Mouse (Mus musculus): ENCODE measurements around the gene Cutal. TPM values are rescaled to one million over a fixed set of nuclear protein-coding genes. Genes with fewer than 3 reads are reported as not detected.
"Not testable (repeated sequence)": the region's sequence is repeated elsewhere in the genome, so short reads cannot be mapped to it uniquely, and the experiment has no call there.

The Cutal gene
- total and polyA plus RNA-seq, 3 experiments: not detected

- no peak for DNase-seq (ENCODE audit: low read depth, low spot score)
- TF ChIP-seq ZKSCAN1 (IDR thresholded peaks at IDR 0.05; ENCODE audit: low read depth, low read length) (no peak), USF1 (IDR thresholded peaks at IDR 0.05; ENCODE audit: low read depth, low read length) (peak; percentile 62; the same call in 1 of the 2 replicates), ETS1 (IDR thresholded peaks at IDR 0.05; ENCODE audit: low read depth, low read length) (no peak), SMC3 (IDR thresholded peaks at IDR 0.05; ENCODE audit: low read depth, low read length) (no peak)
- no peaks in the 10 kb centered on the region for H3K9me3 ChIP-seq (replicated peaks; ENCODE audit: insufficient read depth, low read length)
- peaks cover 2% of the 10 kb centered on the region; the same call in 1 of the 2 replicates for H3K79me2 ChIP-seq (ENCODE audit: control insufficient read depth, insufficient read depth, low read length, poor library complexity)
- 0 out of 4 replicates have a peak, but pooled peaks cover 0 to 1% of the 10 kb centered on the region in 2 experiments for H3K27me3 ChIP-seq (ENCODE audit: control insufficient read depth in 1 of 2, insufficient read depth in 2 of 2, low read length in 2 of 2)
- no peak overlapping the region for H3K4me3 ChIP-seq (ENCODE audit: control insufficient read depth in 1 of 2, insufficient read depth in 1 of 2, low read depth in 2 of 2, low read length in 2 of 2)
- H3K9ac ChIP-seq (ENCODE audit: control insufficient read depth, low read depth, low read length, poor library complexity, severe bottlenecking): no peak overlapping the region
- H3K36me3 ChIP-seq (ENCODE audit: control insufficient read depth in 1 of 2, insufficient read depth in 2 of 2, low read length in 2 of 2): peaks cover 0 to 5% of the 10 kb centered on the region in 2 experiments; a peak in 1 of 4 replicates
- H3K27ac ChIP-seq (ENCODE audit: control insufficient read depth, low read depth, low read length): no peak overlapping the region
- peaks cover 2 to 3% of the 10 kb centered on the region in 2 experiments; a peak in 2 of 4 replicates for H3K4me1 ChIP-seq (ENCODE audit: control insufficient read depth in 1 of 2, insufficient read depth in 2 of 2, low read length in 2 of 2)
Measured at GRCm38 (mm10) chr2:34835669-34836068, 38.5 kb upstream of the Cutal start.

- H3K9ac ChIP-seq (ENCODE audit: control insufficient read depth, low read depth, low read length, poor library complexity, severe bottlenecking); H3K36me3 ChIP-seq (ENCODE audit: control insufficient read depth in 1 of 2, insufficient read depth in 2 of 2, low read length in 2 of 2); H3K9me3 ChIP-seq (replicated peaks; ENCODE audit: insufficient read depth, low read length); H3K4me3 ChIP-seq (ENCODE audit: control insufficient read depth in 1 of 2, insufficient read depth in 1 of 2, low read depth in 2 of 2, low read length in 2 of 2); H3K79me2 ChIP-seq (ENCODE audit: control insufficient read depth, insufficient read depth, low read length, poor library complexity); H3K4me1 ChIP-seq (ENCODE audit: control insufficient read depth in 1 of 2, insufficient read depth in 2 of 2, low read length in 2 of 2); H3K27ac ChIP-seq (ENCODE audit: control insufficient read depth, low read depth, low read length); H3K27me3 ChIP-seq (ENCODE audit: control insufficient read depth in 1 of 2, insufficient read depth in 2 of 2, low read length in 2 of 2): not testable (repeated sequence)
- TF ChIP-seq RAD21 (IDR thresholded peaks at IDR 0.05; ENCODE audit: low read depth, low read length) (peak; percentile 55), SMC3 (IDR thresholded peaks at IDR 0.05; ENCODE audit: low read depth, low read length) (peak; percentile 55), MYC (IDR thresholded peaks at IDR 0.05; ENCODE audit: low read depth, low read length) (peak; percentile 84), CTCF (IDR thresholded peaks at IDR 0.05 in 2 of 3, conservative IDR thresholded peaks at IDR 0.05 in 1 of 3; ENCODE audit: control insufficient read depth in 1 of 3, insufficient read depth in 1 of 3, low read depth in 2 of 3, low read length in 3 of 3, poor library complexity in 1 of 3, severe bottlenecking in 1 of 3) (peak; percentile 14 to 69 (median 51); a peak in 4 of 6 replicates), ZC3H11A (IDR thresholded peaks at IDR 0.05; ENCODE audit: low read depth, low read length) (peak; percentile 50; the same call in 1 of the 2 replicates), MAX (IDR thresholded peaks at IDR 0.05; ENCODE audit: low read length) (peak; percentile 33; the same call in 1 of the 2 replicates)
- DNase-seq (ENCODE audit: low read depth, low spot score): peak; percentile 40
Measured at GRCm38 (mm10) chr2:34840143-34840542, 34.1 kb upstream of the Cutal start.

GRCm38 (mm10) chr2:34841706-34842105, 32.5 kb upstream of the Cutal start:
- H3K36me3 ChIP-seq (ENCODE audit: control insufficient read depth in 1 of 2, insufficient read depth in 2 of 2, low read length in 2 of 2): no peaks in the 10 kb centered on the region
- no peaks in the 10 kb centered on the region for H3K9me3 ChIP-seq (replicated peaks; ENCODE audit: insufficient read depth, low read length)
- H3K79me2 ChIP-seq (ENCODE audit: control insufficient read depth, insufficient read depth, low read length, poor library complexity): no peaks in the 10 kb centered on the region
- no peak overlapping the region for H3K9ac ChIP-seq (ENCODE audit: control insufficient read depth, low read depth, low read length, poor library complexity, severe bottlenecking)
- no peak overlapping the region for H3K4me3 ChIP-seq (ENCODE audit: control insufficient read depth in 1 of 2, insufficient read depth in 1 of 2, low read depth in 2 of 2, low read length in 2 of 2)
- H3K4me1 ChIP-seq (ENCODE audit: control insufficient read depth in 1 of 2, insufficient read depth in 2 of 2, low read length in 2 of 2): no peaks in the 10 kb centered on the region; a peak in 1 of 4 replicates
- DNase-seq (ENCODE audit: low read depth, low spot score): no peak
- no peak for TF ChIP-seq ZC3H11A (IDR thresholded peaks at IDR 0.05; ENCODE audit: low read depth, low read length)
- no peak overlapping the region for H3K27ac ChIP-seq (ENCODE audit: control insufficient read depth, low read depth, low read length)
- 0 out of 4 replicates have a peak, but pooled peaks cover 0 to 1% of the 10 kb centered on the region in 2 experiments for H3K27me3 ChIP-seq (ENCODE audit: control insufficient read depth in 1 of 2, insufficient read depth in 2 of 2, low read length in 2 of 2)

Measured in MEL (cell line).